Mouse (Mus musculus) inflammation-experienced regulatory T-cells, adult 6 months (primary cell): ENCODE results near the gene Tnip2. TPM values are rescaled to one million over a fixed set of nuclear protein-coding genes. Genes with fewer than 3 reads are reported as not detected.

ENCODE experiments used
- ATAC-seq: one replicate; pipeline ENCODE4 v1.8.0; 2017
- polyA plus RNA-seq, 3 experiments: library from polyadenylated mRNA; unstranded; fragments of 100-300 nt; shearing (Covaris generic); gene quantifications; one replicate each; pipeline ENCODE4 v1.2.1; 2017

The Tnip2 gene
- polyA plus RNA-seq, 3 experiments from 2014 or later: 19.0 to 32.4 (median 27.2) TPM

GRCm38 (mm10) chr5:34523958-34524485 lies 10.2 kb upstream of the Tnip2 start:
- no peak for ATAC-seq

- ATAC-seq: no peak
These were observed 7.5 kb upstream of the Tnip2 start for GRCm38 (mm10) chr5:34521337-34521736.

- peak; percentile 72 for ATAC-seq
These were observed 6.8 kb upstream of the Tnip2 start for GRCm38 (mm10) chr5:34520458-34521209.

- no peak for ATAC-seq
These were observed 5.7 kb upstream of the Tnip2 start for GRCm38 (mm10) chr5:34519389-34519910.

GRCm38 (mm10) chr5:34517913-34518312 lies 4.1 kb upstream of the Tnip2 start:
- no peak for ATAC-seq

GRCm38 (mm10) chr5:34515096-34515495 lies 1.3 kb upstream of the Tnip2 start:
- ATAC-seq: no peak

GRCm38 (mm10) chr5:34514218-34514566 lies 401 bp upstream of the Tnip2 start:
- peak; percentile 45 for ATAC-seq

GRCm38 (mm10) chr5:34512486-34512885 lies 1.3 kb downstream of the Tnip2 start:
- ATAC-seq: no peak

- no peak for ATAC-seq
These were observed 11.0 kb downstream of the Tnip2 start for GRCm38 (mm10) chr5:34502821-34503220.

GRCm38 (mm10) chr5:34502411-34502810 lies 11.4 kb downstream of the Tnip2 start:
- no peak for ATAC-seq

GRCm38 (mm10) chr5:34501588-34501987 lies 12.2 kb downstream of the Tnip2 start:
- peak; percentile 78 for ATAC-seq

- ATAC-seq: peak; percentile 58
These were observed 12.9 kb downstream of the Tnip2 start for GRCm38 (mm10) chr5:34500886-34501285.

GRCm38 (mm10) chr5:34496745-34497144 lies 17.0 kb downstream of the Tnip2 start:
- ATAC-seq: no peak

GRCm38 (mm10) chr5:34489418-34489787 lies 24.4 kb downstream of the Tnip2 start:
- ATAC-seq: no peak

GRCm38 (mm10) chr5:34488741-34489417 lies 24.9 kb downstream of the Tnip2 start:
- ATAC-seq: no peak

- ATAC-seq: no peak
These were observed 26.3 kb downstream of the Tnip2 start for GRCm38 (mm10) chr5:34487320-34488090.

- no peak for ATAC-seq
These were observed 28.1 kb downstream of the Tnip2 start for GRCm38 (mm10) chr5:34485731-34486130.

GRCm38 (mm10) chr5:34480926-34481325 lies 32.9 kb downstream of the Tnip2 start:
- no peak for ATAC-seq

- no peak for ATAC-seq
These were observed 45.6 kb downstream of the Tnip2 start for GRCm38 (mm10) chr5:34468039-34468775.

- peak; percentile 66 for ATAC-seq
These were observed 47.1 kb downstream of the Tnip2 start for GRCm38 (mm10) chr5:34466648-34467047.

- peak; percentile 82 for ATAC-seq
These were observed 47.7 kb downstream of the Tnip2 start for GRCm38 (mm10) chr5:34466079-34466478.

- no peak for ATAC-seq
These were observed 52.0 kb downstream of the Tnip2 start for GRCm38 (mm10) chr5:34461841-34462240.
